Mouse (Mus musculus): ENCODE results near the gene Rpl13.

Rpl13 gene

DNA sequence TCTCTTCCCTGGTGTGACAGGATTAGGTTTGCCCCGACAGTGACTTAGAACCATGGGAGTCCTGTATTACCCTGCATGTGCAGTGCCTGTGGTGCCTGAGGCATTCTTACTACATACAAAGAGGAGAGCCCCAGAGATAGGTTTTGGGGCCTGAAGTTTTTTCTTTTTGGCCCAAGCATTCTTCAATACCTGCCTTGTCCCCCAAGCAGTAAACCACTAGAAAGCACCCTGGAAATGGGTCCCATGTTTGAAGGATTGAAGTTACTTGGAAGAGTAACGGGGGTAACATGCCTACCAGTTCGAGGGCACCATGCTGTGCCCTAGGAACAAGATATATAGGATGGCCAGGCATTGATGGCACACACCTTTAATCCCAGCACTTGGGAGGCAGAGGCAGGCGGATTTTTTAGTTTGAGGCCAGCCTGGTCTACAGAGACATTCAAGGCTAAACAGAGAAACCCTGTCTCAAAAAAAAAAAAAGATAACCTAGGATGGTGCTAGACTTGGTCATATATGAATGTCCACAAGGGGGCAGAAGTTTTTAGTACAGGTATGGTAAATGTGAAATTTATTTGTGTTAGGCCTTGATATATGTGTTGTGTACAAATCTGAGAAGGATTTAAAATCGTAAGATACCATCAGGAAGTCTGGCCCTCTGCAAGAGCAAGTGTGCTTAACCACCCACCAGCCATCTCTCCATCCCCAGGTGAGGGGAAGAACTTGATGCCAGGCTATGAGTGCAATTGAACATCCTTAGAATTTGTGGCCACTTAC is 3.6 kb downstream of the Rpl13 start:
- intact Hi-C loops (cut with DNase I): loop anchor here (5.0 kb wide), 2 partner anchors 52 to 97 kb away; partner anchors contain the start of gene Sult5a1

- intact Hi-C loops (cut with DNase I): loop anchor here (5.0 kb wide), 2 partner anchors 51 to 96 kb away; partner anchors contain the start of gene Sult5a1
These were observed 4.4 kb downstream of the Rpl13 start for GRCm38 (mm10) chr8:123106531-123106930.

DNA sequence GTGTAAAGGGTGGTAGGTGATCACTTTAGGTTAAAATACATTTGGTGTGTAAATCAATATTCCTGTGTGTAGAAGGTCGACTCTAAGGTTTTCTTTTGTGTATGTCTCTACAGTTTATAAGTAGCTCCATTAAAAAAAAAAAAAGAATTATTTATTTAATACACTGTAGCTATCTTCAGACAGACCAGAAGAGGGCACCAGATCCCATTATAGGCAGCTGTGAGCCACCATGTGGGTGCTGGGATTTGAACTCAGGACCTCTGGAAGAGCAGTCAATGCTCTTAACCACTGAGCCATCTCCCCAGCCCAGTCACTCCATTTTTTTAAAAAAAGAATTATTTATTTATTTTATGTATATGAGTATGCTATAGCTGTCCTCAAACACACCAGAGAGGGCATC is 5.9 kb downstream of the Rpl13 start:
- intact Hi-C loops (cut with DNase I): loop anchor here (5.0 kb wide), 2 partner anchors 49 to 94 kb away; partner anchors contain the start of gene Sult5a1

DNA sequence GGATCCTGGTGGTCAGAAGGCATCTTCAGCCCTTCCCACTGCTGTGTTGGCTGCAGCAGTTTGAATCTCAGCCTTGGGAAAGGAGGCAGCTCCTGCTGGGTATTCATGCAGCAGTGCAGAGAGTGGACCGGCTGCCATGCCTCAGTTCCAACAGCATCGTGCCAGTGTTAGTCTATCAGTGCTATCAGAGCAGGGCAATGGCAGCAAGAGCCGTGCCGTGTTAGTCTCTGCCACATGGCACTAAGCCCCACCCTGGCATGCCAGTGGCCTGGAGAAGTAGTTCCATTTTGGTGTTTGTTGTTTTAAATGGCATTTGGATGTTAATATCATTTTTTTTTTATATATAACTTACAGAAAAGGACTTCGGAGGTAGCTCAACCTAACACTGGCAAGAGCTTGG is 6.8 kb downstream of the Rpl13 start:
- intact Hi-C loops (cut with DNase I): loop anchor here (5.0 kb wide), 2 partner anchors 48 to 93 kb away; partner anchors contain the start of gene Sult5a1

- intact Hi-C loops (cut with DNase I): loop anchor here (5.0 to 10.0 kb wide), 2 partner anchors 37 to 174 kb away; no protein-coding TSS in a partner anchor
These were observed 8.5 kb downstream of the Rpl13 start for GRCm38 (mm10) chr8:123110649-123111048.

DNA sequence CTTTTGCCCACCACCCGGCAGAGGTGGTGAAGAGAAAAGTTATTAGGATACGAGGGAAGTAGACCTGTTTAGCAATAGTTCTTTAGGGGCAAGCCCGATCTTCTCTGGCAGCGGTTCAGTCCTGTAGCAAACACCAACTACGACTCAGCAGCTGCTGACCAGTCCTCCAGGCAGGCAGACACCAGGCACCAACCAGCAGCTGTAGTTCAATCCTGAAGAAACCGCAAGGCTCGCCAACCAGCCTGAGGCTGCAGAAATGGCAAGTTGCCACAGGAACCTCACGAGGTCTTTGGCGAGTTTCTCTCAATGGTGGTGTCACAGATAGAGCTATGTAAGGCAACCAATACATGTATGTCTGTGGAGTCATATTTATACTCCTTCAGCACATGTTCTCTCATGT is 10.7 kb downstream of the Rpl13 start:
- intact Hi-C loops (cut with DNase I): loop anchor here (5.0 to 10.0 kb wide), 2 partner anchors 34 to 172 kb away; no protein-coding TSS in a partner anchor

DNA sequence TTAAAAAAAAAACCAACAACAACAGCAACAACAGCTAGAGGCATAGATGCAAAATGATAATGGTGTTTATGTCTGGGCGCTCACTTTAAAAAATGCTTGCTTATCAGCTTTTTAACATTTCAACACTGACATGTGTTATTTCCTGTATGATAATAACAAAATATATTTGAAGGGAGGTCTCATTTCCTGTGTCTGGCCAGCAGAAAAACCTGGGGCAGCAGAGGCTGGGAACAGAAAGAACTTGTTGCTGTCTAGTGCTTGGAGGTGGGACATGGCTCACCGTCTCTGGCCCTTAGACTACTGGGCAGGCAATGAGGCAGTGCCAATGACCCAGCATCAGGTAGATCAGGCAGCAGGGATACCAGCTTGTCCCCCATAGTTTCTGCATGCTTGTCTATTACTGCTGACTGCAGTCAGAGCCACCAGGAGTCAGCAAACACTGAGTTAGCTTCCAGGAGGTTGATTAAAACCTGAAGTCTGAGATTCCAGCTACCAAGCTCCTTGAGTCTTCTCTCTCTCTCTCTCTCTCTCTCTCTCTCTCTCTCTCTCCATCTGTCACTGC is 11.8 kb downstream of the Rpl13 start:
- intact Hi-C loops (cut with DNase I): loop anchor here (5.0 to 10.0 kb wide), 2 partner anchors 33 to 171 kb away; no protein-coding TSS in a partner anchor

DNA sequence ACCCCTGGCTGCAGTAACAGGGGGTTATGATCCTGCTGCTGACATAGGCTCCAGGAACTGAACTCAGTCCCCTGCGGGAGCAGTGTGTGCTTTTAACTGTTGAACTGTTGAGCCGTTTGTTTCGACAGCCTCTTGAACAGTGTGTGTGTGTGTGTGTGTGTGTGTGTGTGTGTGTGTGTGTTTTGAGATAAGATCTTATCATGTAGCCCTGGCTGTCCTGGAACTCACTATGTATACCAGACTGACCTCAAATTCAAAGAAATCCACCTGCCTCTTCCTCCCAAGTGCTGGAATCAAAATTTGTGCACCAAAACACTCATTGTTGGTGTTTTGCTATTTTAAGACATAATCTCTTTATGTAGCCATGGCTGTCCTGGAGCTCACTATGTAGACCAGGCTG is 12.5 kb downstream of the Rpl13 start:
- intact Hi-C loops (cut with DNase I): loop anchor here (5.0 to 10.0 kb wide), 2 partner anchors 33 to 170 kb away; no protein-coding TSS in a partner anchor

DNA sequence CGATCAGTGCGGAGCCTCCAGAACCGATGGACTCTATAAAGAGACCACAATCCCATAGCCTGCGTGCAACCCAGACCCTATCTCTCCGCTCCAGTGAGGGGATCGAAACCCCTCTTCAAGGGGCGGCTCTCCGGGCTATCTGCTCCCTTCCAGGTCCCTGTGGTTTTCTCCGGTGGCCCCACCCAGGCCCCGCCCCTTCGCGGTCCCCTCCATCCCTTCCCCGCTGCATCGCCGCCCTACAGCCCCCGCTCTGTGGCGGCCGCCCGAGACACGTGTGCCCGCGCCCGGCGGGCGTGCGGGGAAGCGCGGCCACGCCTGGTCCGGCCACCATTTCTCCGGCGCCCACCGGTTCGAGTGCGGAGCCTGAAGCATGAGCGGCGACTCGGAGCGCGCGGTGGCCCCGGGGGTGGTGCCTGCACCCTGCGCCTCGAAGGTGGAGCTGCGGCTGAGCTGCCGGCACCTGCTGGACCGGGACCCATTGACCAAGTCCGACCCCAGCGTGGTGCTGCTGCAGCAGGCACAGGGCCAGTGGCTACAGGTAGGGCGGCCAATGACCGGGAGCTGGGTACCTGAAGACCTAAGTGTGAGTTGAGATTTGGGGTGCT is 15.1 kb downstream of the Rpl13 start, which contains the start of gene Cpne7:
Gene Cpne7, plus strand, starts transcription at position 248 of the 605 bp plus-strand sequence.
- intact Hi-C loops (cut with DNase I): loop anchor here (10.0 kb wide), 1 partner anchor 168 kb away; no protein-coding TSS in a partner anchor

GRCm38 (mm10) chr8:123117744-123118143 is 15.6 kb downstream of the Rpl13 start:
- intact Hi-C loops (cut with DNase I): loop anchor here (10.0 kb wide), 1 partner anchor 167 kb away; no protein-coding TSS in a partner anchor

DNA sequence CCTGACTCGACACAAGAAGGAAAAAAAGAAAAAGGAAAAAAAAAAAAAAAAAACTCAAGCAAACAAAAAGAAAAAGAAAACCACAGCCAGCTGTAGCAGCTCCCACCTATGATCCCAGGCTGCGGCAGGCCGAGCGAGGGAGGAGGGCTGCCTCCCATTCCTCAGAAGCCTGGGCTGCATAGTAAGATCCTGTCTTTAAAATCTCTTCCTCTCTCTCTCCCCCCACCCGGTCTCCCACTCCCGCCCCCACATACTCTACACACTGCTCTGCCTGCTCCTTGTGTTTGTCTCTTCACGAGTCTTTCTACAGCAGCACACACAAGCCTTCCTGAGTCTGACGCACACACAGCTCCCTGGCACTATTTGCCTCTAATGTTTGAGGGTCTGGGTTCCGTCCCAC is 19.9 kb downstream of the Rpl13 start:
- intact Hi-C loops (cut with DNase I): no loop called here

DNA sequence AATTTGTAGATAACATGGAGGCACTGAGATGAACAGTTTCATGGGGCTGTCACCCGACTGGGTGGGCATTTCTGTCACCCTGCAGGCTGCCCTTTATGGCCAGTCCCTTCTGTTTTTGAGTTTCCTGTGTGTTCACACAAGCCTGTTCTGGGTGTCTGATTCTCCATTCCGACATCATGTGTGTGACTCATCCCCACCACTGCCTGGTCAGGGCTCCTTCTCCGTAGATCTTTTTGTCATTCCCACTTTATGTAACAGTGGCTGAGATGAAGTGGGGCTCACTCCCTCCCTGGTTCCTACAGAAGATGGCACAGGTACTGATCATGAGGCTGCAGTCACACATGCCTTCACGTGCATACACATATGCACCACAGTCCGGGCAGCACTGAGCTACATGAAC is 20.5 kb downstream of the Rpl13 start:
- intact Hi-C loops (cut with DNase I): no loop called here

GRCm38 (mm10) chr8:123126193-123126816 is 24.2 kb downstream of the Rpl13 start:
- intact Hi-C loops (cut with DNase I): no loop called here

GRCm38 (mm10) chr8:123131041-123131440 is 28.9 kb downstream of the Rpl13 start:
- intact Hi-C loops (cut with DNase I): no loop called here

DNA sequence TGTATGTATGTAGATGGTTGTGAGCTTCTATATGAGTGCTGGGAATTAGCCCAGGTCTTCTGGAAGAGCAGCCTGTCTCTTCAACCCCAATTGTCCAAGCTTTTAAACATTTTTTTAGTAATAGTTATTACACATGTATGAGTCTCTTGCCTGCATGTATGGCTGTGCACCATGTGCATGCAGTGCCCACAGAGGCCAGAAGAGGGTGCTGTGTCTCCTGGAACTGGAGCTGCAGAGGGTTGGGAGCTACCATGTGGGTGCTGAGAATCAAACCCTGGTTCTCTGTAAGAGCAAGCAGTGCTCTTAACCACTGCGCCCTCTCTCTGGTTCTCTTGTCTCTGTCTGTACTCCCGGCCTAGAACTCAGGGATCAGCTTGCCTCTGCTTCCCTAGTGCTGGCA is 30.8 kb downstream of the Rpl13 start:
- intact Hi-C loops (cut with DNase I): no loop called here

DNA sequence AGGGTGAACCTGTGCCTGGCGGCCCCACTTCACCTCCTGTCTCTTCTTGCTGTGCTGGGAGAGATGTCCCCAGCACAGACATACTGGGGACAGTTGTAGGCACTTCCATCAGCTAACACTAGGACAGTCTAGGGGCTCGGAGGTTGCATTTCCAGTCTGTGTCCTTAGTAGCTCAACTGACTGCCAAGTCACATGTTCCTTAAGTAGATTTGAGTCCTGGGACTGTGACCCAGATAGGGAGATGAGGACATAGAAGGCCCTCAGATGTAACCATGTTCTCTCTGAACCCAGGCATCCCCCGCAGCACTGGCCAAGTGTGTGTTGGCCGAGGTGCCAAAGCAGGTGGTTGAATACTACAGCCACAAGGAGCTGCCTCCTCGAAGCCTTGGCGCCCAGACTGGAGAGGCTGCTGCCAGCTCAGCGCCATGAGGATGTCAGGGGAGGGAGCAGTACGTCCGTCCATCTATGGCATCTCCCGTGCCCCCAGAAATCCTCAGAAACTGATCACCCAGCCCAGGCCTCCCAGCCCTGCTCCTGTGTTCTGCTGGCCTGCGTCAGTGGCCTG is 32.1 kb downstream of the Rpl13 start:
- intact Hi-C loops (cut with DNase I): no loop called here

DNA sequence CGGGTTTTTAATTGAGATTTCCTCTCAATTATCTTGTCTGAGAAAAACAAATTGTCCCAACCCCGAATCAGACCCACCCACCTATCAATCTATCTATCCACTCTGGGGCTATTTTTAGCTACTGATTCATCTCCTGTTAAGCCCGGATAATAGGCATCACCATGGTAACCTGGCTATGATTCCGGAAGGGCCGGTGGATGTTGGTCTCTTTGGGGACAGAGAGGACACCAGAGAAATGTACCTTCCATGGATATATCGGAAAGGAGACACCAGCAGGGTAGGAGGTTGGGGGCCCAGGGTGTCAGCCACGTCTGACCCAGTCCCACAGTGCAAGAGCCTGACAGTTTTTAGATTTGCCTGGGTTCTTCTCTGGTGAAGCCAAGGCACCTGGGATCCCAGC is 33.3 kb downstream of the Rpl13 start:
- intact Hi-C loops (cut with DNase I): no loop called here

DNA sequence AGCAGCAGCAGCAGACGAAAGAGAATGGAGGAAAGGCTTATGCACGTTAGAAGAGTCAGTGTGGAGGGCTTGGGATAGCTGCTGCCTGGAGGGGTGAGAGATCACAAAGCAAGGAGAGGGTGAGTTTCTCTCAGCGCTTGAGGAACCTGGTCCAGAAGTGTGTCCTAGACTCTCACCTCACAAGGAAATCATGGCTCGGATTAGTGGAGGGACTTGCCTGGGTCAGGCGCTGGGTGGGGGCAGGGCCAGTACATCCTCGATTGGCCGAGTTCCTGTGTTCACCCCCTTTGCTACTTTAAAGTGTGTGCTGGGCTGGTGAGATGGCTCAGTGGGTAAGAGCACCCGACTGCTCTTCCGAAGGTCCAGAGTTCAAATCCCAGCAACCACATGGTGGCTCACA is 33.7 kb downstream of the Rpl13 start:
- intact Hi-C loops (cut with DNase I): no loop called here

GRCm38 (mm10) chr8:123136287-123136686 is 34.1 kb downstream of the Rpl13 start:
- intact Hi-C loops (cut with DNase I): no loop called here

DNA sequence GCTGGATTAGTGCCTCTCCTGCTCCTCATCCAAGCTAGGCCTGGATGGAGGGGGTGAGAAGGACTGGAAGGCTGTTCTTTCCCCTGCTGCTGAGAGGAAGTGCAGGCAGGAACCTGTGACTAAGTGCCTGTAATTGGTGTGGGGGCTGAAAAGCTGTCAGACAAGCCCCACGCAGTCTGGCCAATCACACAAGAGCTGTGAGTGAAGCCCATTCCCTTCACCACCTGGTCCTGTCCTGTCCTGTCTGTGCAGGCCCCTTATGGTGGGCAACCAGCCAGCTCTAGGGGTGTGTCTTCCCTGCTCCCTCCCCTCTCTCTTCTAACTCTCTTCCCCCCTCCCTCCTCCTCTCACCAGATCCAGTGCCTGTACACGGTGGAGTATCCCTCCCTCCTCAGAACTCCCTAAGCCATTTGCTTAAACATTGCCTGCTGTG is 35.5 kb downstream of the Rpl13 start:
- intact Hi-C loops (cut with DNase I): no loop called here

DNA sequence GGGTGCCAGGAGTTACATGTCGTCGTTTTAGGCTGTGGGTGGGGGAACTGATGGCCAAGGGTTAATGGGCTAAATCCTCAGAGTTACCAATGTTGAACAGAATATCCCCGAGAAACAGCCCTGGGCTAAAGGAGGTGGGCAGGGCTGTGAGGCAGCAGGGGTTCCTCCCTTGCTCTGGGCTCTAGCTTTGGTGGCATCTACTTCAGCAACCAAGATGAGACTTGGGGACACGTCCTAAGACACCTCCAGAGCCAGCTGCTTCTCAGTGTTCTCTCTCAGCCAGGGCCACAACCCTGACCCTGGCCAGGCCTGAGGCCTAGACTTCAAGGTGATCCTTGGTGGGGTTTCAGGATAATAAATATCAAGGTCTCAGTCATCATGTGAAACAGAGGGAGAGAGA is 36.6 kb downstream of the Rpl13 start:
- intact Hi-C loops (cut with DNase I): no loop called here

Data from adrenal gland (tissue).